Mouse (Mus musculus) heart, postnatal 0 days (tissue): ENCODE results near the gene Rabep2. TPM values are rescaled to one million over a fixed set of nuclear protein-coding genes. Genes with fewer than 3 reads are reported as not detected.

Source experiments
- ATAC-seq: fragments of 200-750 bp; cut with Nextera tagmentation; 2 replicates; pipeline ENCODE4 v1.8.0; 2017; ENCODE audit warnings: low read depth, moderate number of reproducible peaks, moderate library complexity; ENCODE audit not compliant: insufficient read depth
- DNase-seq: peaks from one replicate; pipeline ENCODE4 v3.0.0-alpha.2; 2016; ENCODE audit warnings: low spot score
- H3K27ac ChIP-seq: fragments of 300-500 bp; sonication (generic); 2 replicates; pipeline ENCODE4 v1.5.1; 2014; ENCODE audit warnings: low read depth, mild to moderate bottlenecking
- H3K27me3 ChIP-seq: fragments of 300-500 bp; sonication (generic); 2 replicates; pipeline ENCODE4 v1.6.1; 2014; ENCODE audit warnings: low read length, mixed read lengths; ENCODE audit not compliant: control insufficient read depth, insufficient read depth
- H3K36me3 ChIP-seq: fragments of 300-500 bp; sonication (generic); replicated peaks from 2 replicates; pipeline ENCODE4 v1.6.1; 2014; ENCODE audit warnings: low read length, mixed read lengths; ENCODE audit not compliant: control insufficient read depth, insufficient read depth
- H3K4me1 ChIP-seq: fragments of 300-500 bp; sonication (generic); 2 replicates; pipeline ENCODE4 v1.6.1; 2014; ENCODE audit warnings: antibody characterized with exemption; ENCODE audit not compliant: control insufficient read depth, insufficient read depth
- H3K4me2 ChIP-seq: fragments of 300-500 bp; sonication (generic); 2 replicates; pipeline ENCODE4 v1.6.1; 2014; ENCODE audit warnings: low read depth, mild to moderate bottlenecking, low read length, moderate library complexity
- H3K4me3 ChIP-seq: fragments of 300-500 bp; sonication (generic); 2 replicates; pipeline ENCODE4 v1.5.1; 2014; ENCODE audit warnings: low read depth, low read length
- H3K9ac ChIP-seq: fragments of 300-500 bp; sonication (generic); replicated peaks from 2 replicates; pipeline ENCODE4 v1.6.1; 2014; ENCODE audit warnings: low read depth, low read length, mixed read lengths
- H3K9me3 ChIP-seq: fragments of 300-500 bp; sonication (generic); replicated peaks from 2 replicates; pipeline ENCODE4 v1.6.1; 2016; ENCODE audit warnings: low read length; ENCODE audit not compliant: control insufficient read depth
- CTCF ChIP-seq: IDR thresholded peaks from 2 replicates; pipeline ENCODE4 v1.5.1; 2016; ENCODE audit warnings: antibody characterized with exemption, control low read depth, low read depth
- EP300 ChIP-seq: IDR thresholded peaks from 2 replicates; pipeline ENCODE4 v1.6.1; 2016; ENCODE audit warnings: antibody characterized with exemption, low read depth
- WGBS: fragments of 180-500 bp; shearing (Covaris S2); extraction: QIAGEN DNeasy Blood & Tissue Kit; methylation state at CpG from one replicate; pipeline ENCODE4 v1.1.7; 2014; 5-methylcytosine and 5-hydroxymethylcytosine counted together
- polyA plus RNA-seq: library from polyadenylated mRNA; unstranded; fragments of >200 nt; fragmentation: Nextera tagmentation; extraction: Ambion mirVana; gene quantifications from 2 replicates; pipeline ENCODE4 v1.2.1, GENCODE M21; 2015
- total RNA-seq: library from RNA; depleted of rRNA; stranded (reverse); fragments of >200 nt; gene quantifications from 2 replicates; pipeline ENCODE4 v1.2.3, GENCODE M21; 2014; ENCODE audit warnings: low replicate concordance

Gene Rabep2
- total and polyA plus RNA-seq, 2 experiments from 2014 or later = 15.0 to 24.8 TPM

GRCm38 (mm10) chr7:126446217-126446616 lies 17.7 kb downstream of the Rabep2 start:
- Histone ChIP-seq H3K4me1 (no peaks in the 10 kb centered on the region), H3K9ac (no peak overlapping the region), H3K27me3 (no peaks in the 10 kb centered on the region), H3K27ac (no peak overlapping the region), H3K4me3 (no peak overlapping the region), H3K9me3 (no peaks in the 10 kb centered on the region), H3K36me3 (peaks cover 46% of the 10 kb centered on the region), H3K4me2 (no peak overlapping the region)
- DNase-seq (no peak), ATAC-seq (no peak)
- TF ChIP-seq CTCF (no peak), EP300 (no peak)
- WGBS = 89% methylated on average over 21 of the region's 21 CpGs

- H3K9ac ChIP-seq = no peak overlapping the region
- H3K36me3 ChIP-seq = peaks cover 38% of the 10 kb centered on the region
- no peaks in the 10 kb centered on the region for H3K9me3 ChIP-seq
- TF ChIP-seq EP300 = no peak
- TF ChIP-seq CTCF = no peak
- H3K4me1 ChIP-seq = no peaks in the 10 kb centered on the region
- H3K4me2 ChIP-seq = no peak overlapping the region
- DNase-seq = no peak
- WGBS = 87% methylated on average over 19 of the region's 19 CpGs
- H3K4me3 ChIP-seq = no peak overlapping the region
- no peaks in the 10 kb centered on the region for H3K27me3 ChIP-seq
- no peak for ATAC-seq
- no peak overlapping the region for H3K27ac ChIP-seq
Observed at GRCm38 (mm10) chr7:126448481-126448880, 19.9 kb downstream of the Rabep2 start.

GRCm38 (mm10) chr7:126449991-126450390 lies 21.4 kb downstream of the Rabep2 start:
- Histone ChIP-seq H3K4me1 (no peaks in the 10 kb centered on the region), H3K9ac (no peak overlapping the region), H3K36me3 (peaks cover 23% of the 10 kb centered on the region), H3K27ac (no peak overlapping the region), H3K4me2 (no peak overlapping the region), H3K9me3 (no peaks in the 10 kb centered on the region), H3K4me3 (no peak overlapping the region), H3K27me3 (no peaks in the 10 kb centered on the region)
- TF ChIP-seq EP300 = no peak
- TF ChIP-seq CTCF = no peak
- no peak for ATAC-seq
- DNase-seq = no peak
- WGBS = 88% methylated on average over 18 of the region's 18 CpGs

- Histone ChIP-seq H3K4me1 (no peaks in the 10 kb centered on the region), H3K36me3 (peaks cover 17% of the 10 kb centered on the region), H3K4me2 (no peak overlapping the region), H3K9me3 (no peaks in the 10 kb centered on the region), H3K27me3 (no peaks in the 10 kb centered on the region), H3K27ac (no peak overlapping the region), H3K9ac (no peak overlapping the region), H3K4me3 (no peak overlapping the region)
- no peak for DNase-seq
- WGBS = 85% methylated on average over 6 of the region's 6 CpGs
- TF ChIP-seq CTCF = no peak
- TF ChIP-seq EP300 = no peak
- ATAC-seq = no peak
Observed at GRCm38 (mm10) chr7:126450641-126451040, 22.1 kb downstream of the Rabep2 start.

- no peak overlapping the region for H3K9ac ChIP-seq
- no peak overlapping the region for H3K4me3 ChIP-seq
- ATAC-seq = no peak
- H3K27me3 ChIP-seq = no peaks in the 10 kb centered on the region
- H3K4me2 ChIP-seq = no peak overlapping the region
- no peak for DNase-seq
- TF ChIP-seq CTCF = no peak
- no peak for TF ChIP-seq EP300
- no peaks in the 10 kb centered on the region for H3K4me1 ChIP-seq
- WGBS = 87% methylated on average over 3 of the region's 3 CpGs
- no peaks in the 10 kb centered on the region for H3K9me3 ChIP-seq
- H3K36me3 ChIP-seq = peaks cover 10% of the 10 kb centered on the region
- no peak overlapping the region for H3K27ac ChIP-seq
Observed at GRCm38 (mm10) chr7:126452244-126452643, 23.7 kb downstream of the Rabep2 start.

- Histone ChIP-seq H3K27ac (no peak overlapping the region), H3K9ac (no peak overlapping the region), H3K4me1 (peaks cover 7% of the 10 kb centered on the region), H3K9me3 (no peaks in the 10 kb centered on the region), H3K36me3 (no peaks in the 10 kb centered on the region), H3K4me2 (no peak overlapping the region), H3K27me3 (no peaks in the 10 kb centered on the region), H3K4me3 (no peak overlapping the region)
- no peak for TF ChIP-seq EP300
- TF ChIP-seq CTCF = no peak
- DNase-seq (no peak), ATAC-seq (no peak)
- 51% methylated on average over 7 of the region's 7 CpGs for WGBS
Observed at GRCm38 (mm10) chr7:126453861-126454260, 25.3 kb downstream of the Rabep2 start.
